Mouse (Mus musculus): ENCODE results near the gene Gatd1. TPM values are rescaled to one million over a fixed set of nuclear protein-coding genes. Genes with fewer than 3 reads are reported as not detected.

Gene Gatd1
- polyA plus RNA-seq (2014; fragmentation: Nextera tagmentation; extraction: Ambion mirVana) = 29.3 and 32.2 TPM in 2 replicates

DNA sequence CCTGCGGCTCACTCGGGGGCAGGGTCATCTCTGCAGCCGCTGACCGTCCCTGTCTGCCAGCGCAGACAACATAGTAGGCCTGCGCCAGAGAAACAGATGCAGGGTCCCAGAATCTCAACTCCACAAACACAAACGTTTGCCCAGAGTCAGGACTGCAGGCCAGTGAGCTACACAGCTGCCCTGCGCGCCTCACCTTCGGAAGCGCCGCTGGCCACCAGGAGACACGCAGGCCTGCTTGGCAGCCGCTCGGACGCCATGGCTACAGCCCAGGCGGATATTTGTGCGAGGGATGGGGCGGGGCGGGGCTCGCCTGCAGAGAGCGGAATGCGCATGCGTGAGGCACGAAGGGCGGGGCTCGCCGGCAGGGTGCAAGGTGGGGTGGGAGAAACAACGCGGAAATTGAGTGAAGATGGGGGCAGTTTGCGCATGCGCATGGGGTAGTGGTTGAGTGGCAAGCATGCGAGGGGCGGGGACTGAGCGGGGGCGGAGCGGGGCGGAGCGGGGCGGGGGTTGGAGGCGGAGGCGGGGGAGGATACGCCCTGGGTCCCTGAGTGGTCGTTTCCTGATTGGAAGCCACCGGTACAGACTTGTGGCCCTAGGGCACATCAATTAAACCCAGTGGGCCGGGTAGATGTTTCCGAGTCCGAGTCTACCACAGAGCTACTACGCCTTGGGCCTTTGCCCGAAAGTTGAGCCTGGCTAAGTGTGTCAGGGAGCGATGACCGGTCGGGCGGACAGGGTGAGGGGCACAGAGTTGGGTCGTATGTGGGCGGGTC, at the start of gene Gatd1:
Gatd1 (minus strand) TSS at position 328 of the 776 bp plus-strand sequence.
- Histone ChIP-seq H3K36me3 (ENCODE audit: control insufficient read depth, insufficient read depth, low read length) (peaks cover 13% of the 10 kb centered on the region), H3K9ac (ENCODE audit: low read depth, low read length) (peak within 1 kb of the TSS; percentile 95), H3K27me3 (ENCODE audit: control insufficient read depth, insufficient read depth, low read length) (no peaks in the 10 kb centered on the region), H3K4me2 (peak within 1 kb of the TSS; percentile 90), H3K4me1 (ENCODE audit: control insufficient read depth, insufficient read depth, low read length) (0 out of 2 replicates have a peak, but pooled peaks cover 5% of the 10 kb centered on the region), H3K9me3 (replicated peaks; ENCODE audit: control insufficient read depth, low read length) (no peaks in the 10 kb centered on the region), H3K27ac (ENCODE audit: low read depth, low read length) (peak within 1 kb of the TSS; percentile 79), H3K4me3 (ENCODE audit: low read depth, low read length) (peak within 1 kb of the TSS; percentile 82)
- under 1% methylated on average over 55 of the region's 56 CpGs for WGBS (ENCODE audit: insufficient replicate concordance)
- ATAC-seq (replicated peaks; ENCODE audit: insufficient number of reproducible peaks, low FRiP score, low TSS enrichment) = peak; percentile 95

DNA sequence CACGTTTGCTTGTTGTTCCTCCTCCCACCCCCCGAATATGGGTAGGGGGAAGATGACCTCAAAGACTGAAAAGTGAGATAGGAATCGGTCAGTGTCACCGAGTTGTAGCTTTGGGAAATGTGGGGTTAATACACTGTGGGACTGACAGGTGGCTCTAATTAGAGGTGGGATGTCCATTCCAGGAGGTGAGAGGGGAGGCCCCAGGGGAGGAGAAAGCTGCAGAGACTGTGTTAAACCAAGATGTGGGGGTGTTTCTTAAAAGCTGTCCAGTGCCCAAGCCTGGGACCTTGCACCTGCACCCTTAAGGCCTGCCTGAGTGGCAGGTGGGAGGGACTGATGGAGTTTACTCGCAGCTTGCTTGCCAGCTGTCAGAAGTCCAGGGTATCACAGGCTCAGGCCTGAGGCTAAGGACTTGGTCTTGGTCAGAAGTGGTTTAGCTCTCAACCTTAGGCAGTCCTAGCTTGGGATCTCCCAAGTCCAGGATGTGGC, 48.4 kb upstream of the Gatd1 start:
- 15% methylated on average over 5 of the region's 5 CpGs for WGBS (ENCODE audit: insufficient replicate concordance)
- Histone ChIP-seq H3K36me3 (ENCODE audit: control insufficient read depth, insufficient read depth, low read length) (peaks cover 7% of the 10 kb centered on the region), H3K27me3 (ENCODE audit: control insufficient read depth, insufficient read depth, low read length) (peaks cover 52% of the 10 kb centered on the region), H3K9me3 (replicated peaks; ENCODE audit: control insufficient read depth, low read length) (no peaks in the 10 kb centered on the region), H3K9ac (ENCODE audit: low read depth, low read length) (peak overlapping the region; percentile 66; the same call in 1 of the 2 replicates), H3K4me1 (ENCODE audit: control insufficient read depth, insufficient read depth, low read length) (peaks cover 39% of the 10 kb centered on the region), H3K4me3 (ENCODE audit: low read depth, low read length) (peak overlapping the region; percentile 60), H3K27ac (ENCODE audit: low read depth, low read length) (no peak overlapping the region), H3K4me2 (peak overlapping the region; percentile 98)
- no peak for ATAC-seq (replicated peaks; ENCODE audit: insufficient number of reproducible peaks, low FRiP score, low TSS enrichment)

DNA sequence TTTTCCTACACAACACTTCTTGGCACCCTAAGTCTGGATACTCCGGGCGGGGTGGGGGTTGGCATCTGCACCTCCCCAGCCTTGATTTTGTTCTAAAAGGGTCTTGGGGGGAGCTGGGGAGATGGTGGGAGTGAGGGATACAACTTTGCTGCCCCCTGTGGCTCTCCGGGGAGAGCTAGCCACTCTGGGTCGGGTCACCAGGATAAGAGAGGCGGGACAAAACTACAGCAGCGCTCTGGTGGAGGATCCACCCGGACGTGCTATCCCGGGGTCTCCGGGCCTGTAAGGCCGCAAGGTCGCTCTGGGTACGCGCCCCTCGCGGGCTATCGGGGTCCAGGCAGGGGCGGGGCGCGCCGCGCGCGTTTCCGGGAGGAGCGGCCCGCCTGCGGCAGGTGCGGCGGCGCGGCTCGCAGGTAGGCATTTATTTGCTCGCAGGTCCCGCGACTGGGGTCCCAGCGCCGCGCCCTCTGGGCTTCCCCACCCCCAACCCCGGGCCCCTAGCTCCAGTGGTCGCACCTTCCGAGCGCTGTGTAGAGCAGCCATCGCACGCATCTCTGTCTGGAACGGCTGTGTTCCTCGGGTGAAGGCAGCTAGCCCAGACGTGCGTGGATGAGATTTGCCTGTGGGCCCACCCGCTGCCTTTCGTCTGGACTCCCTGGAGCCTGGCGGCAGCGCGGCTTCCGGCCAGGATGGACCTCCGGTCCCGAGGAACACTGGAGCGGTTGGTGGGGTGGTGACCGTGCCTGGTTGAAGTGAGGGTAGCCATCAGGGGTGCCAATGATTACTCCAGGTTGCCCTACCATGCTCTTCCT, 47.8 kb upstream of the Gatd1 start:
- H3K27ac ChIP-seq (ENCODE audit: low read depth, low read length) = peak overlapping the region; percentile 51
- H3K4me1 ChIP-seq (ENCODE audit: control insufficient read depth, insufficient read depth, low read length) = peaks cover 36% of the 10 kb centered on the region
- H3K4me2 ChIP-seq = peak overlapping the region; percentile 98
- H3K9ac ChIP-seq (ENCODE audit: low read depth, low read length) = peak overlapping the region; percentile 66
- H3K27me3 ChIP-seq (ENCODE audit: control insufficient read depth, insufficient read depth, low read length) = peaks cover 52% of the 10 kb centered on the region
- no peaks in the 10 kb centered on the region for H3K9me3 ChIP-seq (replicated peaks; ENCODE audit: control insufficient read depth, low read length)
- H3K4me3 ChIP-seq (ENCODE audit: low read depth, low read length) = peak overlapping the region; percentile 60
- WGBS (ENCODE audit: insufficient replicate concordance) = 3% methylated on average over 50 of the region's 59 CpGs
- ATAC-seq (replicated peaks; ENCODE audit: insufficient number of reproducible peaks, low FRiP score, low TSS enrichment) = no peak
- H3K36me3 ChIP-seq (ENCODE audit: control insufficient read depth, insufficient read depth, low read length) = peaks cover 7% of the 10 kb centered on the region

DNA sequence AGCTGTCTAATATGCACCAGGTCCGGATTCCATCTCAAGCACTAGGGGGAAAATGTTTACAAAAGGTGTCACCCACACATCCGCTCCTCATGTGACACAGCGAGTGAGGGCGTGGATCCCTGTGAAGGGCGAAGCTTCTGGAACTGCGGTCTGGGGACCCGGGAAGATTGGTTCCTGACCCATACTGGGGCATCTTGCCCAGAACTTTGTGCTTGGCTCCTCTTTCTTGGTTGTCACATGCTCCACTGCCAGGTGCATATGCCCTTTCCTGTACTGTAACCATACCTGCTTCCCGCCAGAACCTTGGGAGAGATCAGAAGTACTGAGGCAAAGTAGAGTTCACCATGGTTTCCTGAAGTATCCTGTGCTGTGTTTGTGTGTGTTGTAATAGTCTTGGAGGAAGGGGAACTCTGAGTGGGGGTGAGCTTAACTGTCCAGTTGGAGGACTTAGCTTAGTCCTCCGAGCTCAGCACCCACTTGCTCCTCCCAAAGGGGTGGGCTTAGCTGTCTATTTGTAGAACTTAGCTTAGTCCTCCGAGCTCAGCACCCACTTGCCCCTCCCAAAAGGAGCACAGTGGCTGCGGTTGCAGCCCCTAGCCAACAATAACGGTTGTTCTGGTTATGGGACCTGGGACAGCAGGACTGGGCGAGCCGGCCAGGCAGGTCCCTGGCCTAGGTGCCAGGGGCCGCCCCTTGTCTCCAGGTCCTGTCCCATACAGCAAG, 46.6 kb upstream of the Gatd1 start, which contains the start of gene Cracr2b:
Cracr2b (plus strand) TSS at position 704 of the 723 bp plus-strand sequence.
- H3K4me2 ChIP-seq = peak within 1 kb of the TSS; percentile 98
- H3K4me3 ChIP-seq (ENCODE audit: low read depth, low read length) = peak within 1 kb of the TSS; percentile 60
- peak within 1 kb of the TSS; percentile 66 for H3K9ac ChIP-seq (ENCODE audit: low read depth, low read length)
- H3K27ac ChIP-seq (ENCODE audit: low read depth, low read length) = peak within 1 kb of the TSS; percentile 51
- peaks cover 39% of the 10 kb centered on the region for H3K4me1 ChIP-seq (ENCODE audit: control insufficient read depth, insufficient read depth, low read length)
- no peak for ATAC-seq (replicated peaks; ENCODE audit: insufficient number of reproducible peaks, low FRiP score, low TSS enrichment)
- no peaks in the 10 kb centered on the region for H3K9me3 ChIP-seq (replicated peaks; ENCODE audit: control insufficient read depth, low read length)
- peaks cover 7% of the 10 kb centered on the region for H3K36me3 ChIP-seq (ENCODE audit: control insufficient read depth, insufficient read depth, low read length)
- H3K27me3 ChIP-seq (ENCODE audit: control insufficient read depth, insufficient read depth, low read length) = peaks cover 50% of the 10 kb centered on the region
- WGBS (ENCODE audit: insufficient replicate concordance) = 68% methylated on average over 15 of the region's 15 CpGs

DNA sequence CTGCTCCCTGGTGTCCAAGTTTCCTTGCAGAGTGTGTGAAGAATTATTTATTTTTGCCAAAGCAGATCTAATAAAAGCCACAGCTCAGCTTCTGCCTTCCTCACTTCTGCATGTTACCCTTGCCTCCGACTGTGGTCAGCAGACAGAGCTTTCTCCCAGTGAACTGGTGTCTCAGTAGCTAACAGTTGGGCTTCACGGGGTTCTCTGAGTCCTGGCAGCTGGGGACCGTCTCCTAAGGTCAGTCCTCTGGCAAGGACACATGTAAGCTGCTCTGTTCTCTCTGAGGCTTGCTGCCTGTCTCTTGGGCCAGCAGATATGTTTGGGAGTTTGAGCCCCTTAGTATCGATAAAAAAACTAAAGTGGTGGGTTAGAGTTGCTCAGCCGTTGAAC, 46.1 kb upstream of the Gatd1 start:
- no peaks in the 10 kb centered on the region for H3K9me3 ChIP-seq (replicated peaks; ENCODE audit: control insufficient read depth, low read length)
- ATAC-seq (replicated peaks; ENCODE audit: insufficient number of reproducible peaks, low FRiP score, low TSS enrichment) = no peak
- H3K27me3 ChIP-seq (ENCODE audit: control insufficient read depth, insufficient read depth, low read length) = peaks cover 44% of the 10 kb centered on the region
- WGBS (ENCODE audit: insufficient replicate concordance) = 68% methylated on average over 5 of the region's 5 CpGs
- H3K9ac ChIP-seq (ENCODE audit: low read depth, low read length) = 0 out of 2 replicates have a peak overlapping the region, but pooled peaks have one; percentile 10
- no peak overlapping the region for H3K27ac ChIP-seq (ENCODE audit: low read depth, low read length)
- H3K4me1 ChIP-seq (ENCODE audit: control insufficient read depth, insufficient read depth, low read length) = peaks cover 34% of the 10 kb centered on the region
- H3K4me2 ChIP-seq = no peak overlapping the region
- peaks cover 7% of the 10 kb centered on the region for H3K36me3 ChIP-seq (ENCODE audit: control insufficient read depth, insufficient read depth, low read length)
- no peak overlapping the region for H3K4me3 ChIP-seq (ENCODE audit: low read depth, low read length)

DNA sequence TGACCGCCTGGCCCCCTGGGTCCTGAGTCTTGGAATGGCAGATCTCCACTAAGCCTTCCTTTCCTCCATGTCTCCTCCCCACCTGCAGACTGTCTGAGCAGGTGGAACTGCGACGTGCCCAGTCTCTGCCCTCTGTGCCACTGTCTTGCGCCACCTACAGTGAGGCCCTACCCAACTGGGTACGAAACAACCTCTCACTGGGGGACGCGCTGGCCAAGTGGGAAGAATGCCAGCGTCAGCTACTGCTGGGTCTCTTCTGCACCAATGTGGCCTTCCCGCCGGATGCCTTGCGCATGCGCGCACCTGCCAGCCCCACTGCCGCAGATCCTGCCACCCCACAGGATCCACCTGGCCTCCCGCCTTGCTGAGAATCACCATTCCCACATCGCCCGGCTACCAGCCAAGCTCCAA, 45.4 kb upstream of the Gatd1 start:
- peaks cover 7% of the 10 kb centered on the region for H3K36me3 ChIP-seq (ENCODE audit: control insufficient read depth, insufficient read depth, low read length)
- H3K9me3 ChIP-seq (replicated peaks; ENCODE audit: control insufficient read depth, low read length) = no peaks in the 10 kb centered on the region
- H3K4me1 ChIP-seq (ENCODE audit: control insufficient read depth, insufficient read depth, low read length) = peaks cover 29% of the 10 kb centered on the region
- H3K4me2 ChIP-seq = no peak overlapping the region
- no peak overlapping the region for H3K27ac ChIP-seq (ENCODE audit: low read depth, low read length)
- no peak overlapping the region for H3K9ac ChIP-seq (ENCODE audit: low read depth, low read length)
- no peak overlapping the region for H3K4me3 ChIP-seq (ENCODE audit: low read depth, low read length)
- peaks cover 39% of the 10 kb centered on the region for H3K27me3 ChIP-seq (ENCODE audit: control insufficient read depth, insufficient read depth, low read length)
- WGBS (ENCODE audit: insufficient replicate concordance) = 87% methylated on average over 17 of the region's 17 CpGs
- ATAC-seq (replicated peaks; ENCODE audit: insufficient number of reproducible peaks, low FRiP score, low TSS enrichment) = no peak

DNA sequence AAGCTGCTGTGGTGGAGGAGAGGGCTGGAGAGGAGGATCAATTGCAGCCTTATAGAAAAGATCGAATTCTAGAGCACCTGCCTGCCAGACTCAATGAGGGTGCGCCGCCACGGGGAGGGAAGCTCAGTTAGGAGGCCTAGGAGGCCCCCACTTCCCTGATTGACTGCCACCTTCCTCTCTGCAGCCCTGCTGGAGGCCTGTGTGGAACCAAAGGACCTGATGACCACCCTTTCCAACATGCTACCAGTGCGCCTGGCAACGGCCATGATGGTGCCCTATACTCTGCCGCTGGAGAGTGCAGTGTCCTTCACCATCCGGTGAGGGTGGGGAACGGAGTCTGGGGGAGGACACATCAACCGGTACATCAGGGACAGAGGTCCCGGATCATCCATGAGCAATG, 44.7 kb upstream of the Gatd1 start:
- Histone ChIP-seq H3K9ac (ENCODE audit: low read depth, low read length) (no peak overlapping the region), H3K4me2 (no peak overlapping the region), H3K27me3 (ENCODE audit: control insufficient read depth, insufficient read depth, low read length) (peaks cover 33% of the 10 kb centered on the region), H3K36me3 (ENCODE audit: control insufficient read depth, insufficient read depth, low read length) (peaks cover 7% of the 10 kb centered on the region), H3K27ac (ENCODE audit: low read depth, low read length) (no peak overlapping the region), H3K4me3 (ENCODE audit: low read depth, low read length) (no peak overlapping the region), H3K4me1 (ENCODE audit: control insufficient read depth, insufficient read depth, low read length) (peaks cover 32% of the 10 kb centered on the region), H3K9me3 (replicated peaks; ENCODE audit: control insufficient read depth, low read length) (no peaks in the 10 kb centered on the region)
- no peak for ATAC-seq (replicated peaks; ENCODE audit: insufficient number of reproducible peaks, low FRiP score, low TSS enrichment)
- 83% methylated on average over 11 of the region's 11 CpGs for WGBS (ENCODE audit: insufficient replicate concordance)

Measured in heart, embryonic 11.5 days (tissue).